Mouse (Mus musculus) ES-E14 (cell line): Measurements from ENCODE around the gene Cd80. TPM values are rescaled to one million over a fixed set of nuclear protein-coding genes. Genes with fewer than 3 reads are reported as not detected.

Experiments used
- DNase-seq: peaks from one replicate; pipeline ENCODE4 v3.0.0-alpha.2; 2013; ENCODE audit warnings: low read depth, low spot score
- H3K27ac ChIP-seq: 2 replicates; pipeline ENCODE4 v1.5.1; 2012; ENCODE audit warnings: low read depth, mild to moderate bottlenecking, low read length, moderate library complexity, mixed read lengths; ENCODE audit not compliant: poor library complexity, insufficient read depth, severe bottlenecking
- H3K36me3 ChIP-seq: 2 replicates; pipeline ENCODE4 v1.6.1; 2012; ENCODE audit warnings: mild to moderate bottlenecking, low read length, moderate library complexity, mixed read lengths; ENCODE audit not compliant: control insufficient read depth, poor library complexity, insufficient read depth, severe bottlenecking
- H3K4me1 ChIP-seq, 2 experiments: fragments of 150-350 bp in 1 of 2; sonication (generic) in 1 of 2; 2 replicates each; pipeline ENCODE4 v1.6.1; 2012; ENCODE audit warnings: low read length in 2 of 2, mild to moderate bottlenecking in 1 of 2, mixed read lengths in 1 of 2; ENCODE audit not compliant: control insufficient read depth in 2 of 2, insufficient read depth in 2 of 2, poor library complexity in 1 of 2
- H3K4me3 ChIP-seq, 2 experiments: fragments of 150-350 bp in 1 of 2; sonication (generic) in 1 of 2; 2 replicates each; pipeline ENCODE4 v1.5.1; 2012; ENCODE audit warnings: low read length in 2 of 2, low read depth in 1 of 2, mild to moderate bottlenecking in 1 of 2, mixed read lengths in 1 of 2; ENCODE audit not compliant: insufficient read depth in 1 of 2, poor library complexity in 1 of 2, severe bottlenecking in 1 of 2
- H3K9ac ChIP-seq: 2 replicates; pipeline ENCODE4 v1.6.1; 2012; ENCODE audit warnings: low read depth, mild to moderate bottlenecking, low read length, mixed read lengths; ENCODE audit not compliant: poor library complexity, insufficient read depth, severe bottlenecking
- H3K9me3 ChIP-seq: fragments of 150-350 bp; sonication (generic); 2 replicates; pipeline ENCODE4 v1.6.1; 2012; ENCODE audit warnings: low read depth, mild to moderate bottlenecking, low read length; ENCODE audit not compliant: control insufficient read depth, insufficient read depth
- CHD2 ChIP-seq: IDR thresholded peaks from 2 replicates; pipeline ENCODE4 v1.6.1; 2014; ENCODE audit warnings: mild to moderate bottlenecking, low read depth, low read length, inconsistent platforms
- HCFC1 ChIP-seq: IDR thresholded peaks from 2 replicates; pipeline ENCODE4 v1.6.1; 2012; ENCODE audit warnings: low read length, inconsistent platforms, borderline replicate concordance; ENCODE audit not compliant: insufficient read depth
- MAFK ChIP-seq: IDR thresholded peaks from 2 replicates; pipeline ENCODE4 v1.6.1; 2014; ENCODE audit warnings: mild to moderate bottlenecking, low read depth, low read length, inconsistent platforms; ENCODE audit not compliant: insufficient read depth
- ZC3H11A ChIP-seq: IDR thresholded peaks from 2 replicates; pipeline ENCODE4 v1.6.1; 2012; ENCODE audit warnings: low read depth, mild to moderate bottlenecking, inconsistent platforms, low read length, borderline replicate concordance
- ZNF384 ChIP-seq: IDR thresholded peaks from 2 replicates; pipeline ENCODE4 v1.6.1; 2012; ENCODE audit warnings: low read depth, low read length, inconsistent platforms
- in situ Hi-C, 2 experiments: fragments of 600-800 bp; cut with MboI; formaldehyde crosslinking; loops; one replicate each; pipeline ENCODE4 v1.15.1; 2025; ENCODE audit warnings: low sequenced_read_pairs in 2 of 2, inconsistent platforms in 1 of 2; ENCODE audit not compliant: unreplicated experiment in 2 of 2
- total RNA-seq: library from RNA; depleted of rRNA; stranded (reverse); fragments of 300-350 nt; gene quantifications from 2 replicates; pipeline ENCODE4 v1.2.3, GENCODE M21; 2012

The Cd80 gene
- total RNA-seq, 1 experiment = 11.1 TPM

DNA sequence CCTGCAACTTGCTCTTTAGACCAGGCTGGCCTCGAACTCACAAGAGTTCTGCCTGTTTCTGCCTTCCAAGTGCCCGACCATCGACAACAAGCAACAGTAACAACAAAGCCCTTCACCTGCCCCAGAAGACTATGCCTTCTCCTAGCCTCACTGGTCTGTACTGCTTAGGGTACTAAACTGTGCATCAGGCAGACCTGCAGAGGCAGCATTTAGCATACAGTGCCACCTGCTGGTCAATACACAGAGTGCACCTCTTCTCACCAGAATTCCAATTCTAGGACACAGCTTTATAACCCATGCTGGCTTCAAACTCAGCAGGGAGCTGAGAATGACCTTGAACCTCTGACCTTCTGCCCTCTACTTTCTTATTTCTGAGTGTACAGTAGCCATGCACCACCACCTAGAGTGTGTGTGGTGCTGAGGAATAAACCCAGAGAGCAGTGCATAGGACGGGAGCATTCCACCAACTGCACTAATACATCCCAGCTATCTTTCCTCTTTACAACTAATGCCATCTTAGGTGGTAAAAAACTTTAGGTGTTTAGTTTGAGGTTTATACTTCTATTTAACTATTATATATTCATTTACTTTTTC, 50.8 kb downstream of the Cd80 start:
- Histone ChIP-seq H3K36me3 (peaks cover 17% of the 10 kb centered on the region), H3K27ac (no peak overlapping the region), H3K9me3 (no peaks in the 10 kb centered on the region), H3K4me3 (no peak overlapping the region), H3K4me1 (no peaks in the 10 kb centered on the region), H3K9ac (no peak overlapping the region)
- TF ChIP-seq ZC3H11A (peak; percentile 70), MAFK (0 out of 2 replicates have a peak, but pooled peaks have one; percentile 59), HCFC1 (no peak), CHD2 (no peak)
- peak; percentile 70 for DNase-seq
- in situ Hi-C loops = no loop called here

- TF ChIP-seq ZC3H11A = no peak
- no peak for TF ChIP-seq HCFC1
- TF ChIP-seq MAFK = no peak
- no peak for TF ChIP-seq CHD2
- TF ChIP-seq ZNF384 = no peak
- Histone ChIP-seq H3K9ac (no peak overlapping the region), H3K27ac (no peak overlapping the region), H3K4me1 (no peaks in the 10 kb centered on the region), H3K4me3 (no peak overlapping the region), H3K9me3 (no peaks in the 10 kb centered on the region), H3K36me3 (peaks cover 14% of the 10 kb centered on the region)
- in situ Hi-C loops = no loop called here
- DNase-seq = no peak
Measured at GRCm38 (mm10) chr16:38510846-38511245, 55.5 kb downstream of the Cd80 start.

DNA sequence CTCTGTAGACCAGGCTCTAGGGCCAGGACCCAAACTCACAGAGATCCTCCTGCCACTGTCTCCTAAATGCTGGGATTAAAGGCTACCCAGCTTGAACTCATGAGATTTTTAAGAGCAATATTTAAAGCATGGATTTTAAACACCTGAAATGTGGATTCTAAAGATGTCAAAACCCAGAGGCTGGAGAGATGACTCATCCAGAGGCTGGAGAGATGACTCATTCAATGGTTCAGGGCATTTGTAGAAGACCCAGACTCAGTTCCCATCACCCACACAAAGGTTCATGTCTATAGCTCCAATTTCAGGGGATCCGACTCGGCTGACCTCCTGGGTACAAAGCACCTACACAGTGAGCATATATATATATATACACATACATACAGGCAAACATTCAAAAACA, 63.8 kb downstream of the Cd80 start:
- no peak for TF ChIP-seq HCFC1
- no peak for TF ChIP-seq ZC3H11A
- no peak for TF ChIP-seq MAFK
- TF ChIP-seq ZNF384 = no peak
- no peak for TF ChIP-seq CHD2
- no peak overlapping the region for H3K27ac ChIP-seq
- no peak overlapping the region for H3K4me3 ChIP-seq
- in situ Hi-C loops = no loop called here
- H3K9me3 ChIP-seq = no peaks in the 10 kb centered on the region
- no peaks in the 10 kb centered on the region for H3K4me1 ChIP-seq
- peaks cover 7% of the 10 kb centered on the region for H3K36me3 ChIP-seq
- no peak overlapping the region for H3K9ac ChIP-seq
- DNase-seq = no peak

DNA sequence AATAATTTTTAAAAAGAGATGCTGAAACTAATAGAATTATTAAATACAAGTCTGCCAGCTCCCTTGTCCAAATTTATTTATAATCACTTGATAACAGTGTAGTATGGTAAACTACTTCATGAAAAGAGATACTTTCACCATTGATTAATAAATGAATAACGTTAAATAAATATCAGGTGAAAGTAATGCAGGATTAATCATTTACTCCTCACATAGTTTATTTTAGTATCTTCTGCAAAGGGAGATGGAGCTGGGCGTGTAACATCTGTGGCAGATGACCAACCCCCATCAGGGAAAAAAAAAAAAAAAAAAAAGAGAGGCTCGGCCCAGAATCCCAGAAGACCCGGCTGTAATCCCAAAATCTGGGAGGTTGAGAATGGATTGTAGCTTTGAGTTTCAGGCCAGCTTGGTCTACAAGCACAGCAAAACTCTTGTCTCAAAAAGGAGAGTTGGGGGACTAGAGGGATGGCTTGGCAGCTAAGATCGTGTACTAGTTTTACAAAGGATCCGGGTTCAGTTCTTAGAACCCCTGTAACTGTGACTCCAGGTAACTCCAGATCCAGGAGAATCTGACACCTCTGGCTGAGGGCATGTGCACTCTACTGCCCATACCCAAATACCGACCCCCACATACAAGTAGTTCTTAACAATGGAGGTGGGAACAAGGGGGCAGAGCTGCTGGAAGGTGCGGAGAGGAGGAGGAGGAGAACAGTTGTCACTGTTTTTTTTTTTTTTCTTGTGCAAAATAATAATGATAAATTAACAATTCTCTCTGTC, 66.0 kb downstream of the Cd80 start:
- Histone ChIP-seq H3K9me3 (no peaks in the 10 kb centered on the region), H3K4me1 (no peaks in the 10 kb centered on the region), H3K36me3 (peaks cover 11% of the 10 kb centered on the region), H3K9ac (peak overlapping the region; percentile 49; the same call in 1 of the 2 replicates), H3K4me3 (peak overlapping the region; percentile 84 to 91), H3K27ac (no peak overlapping the region)
- no peak for DNase-seq
- TF ChIP-seq HCFC1 (no peak), ZNF384 (peak; percentile 63)
- in situ Hi-C loops = no loop called here
